Mouse (Mus musculus) heart, embryonic 10.5 days (tissue): ENCODE results near the gene 4930555G01Rik. TPM values are rescaled to one million over a fixed set of nuclear protein-coding genes. Genes with fewer than 3 reads are reported as not detected.
"Not testable (repeated sequence)": the region's sequence is repeated elsewhere in the genome, so short reads cannot be mapped to it uniquely, and the experiment has no call there.

Experiments used
- DNase-seq: peaks from one replicate; pipeline ENCODE4 v3.0.0-alpha.2; 2017; ENCODE audit warnings: low spot score
- H3K27ac ChIP-seq: fragments of 300-500 bp; sonication (generic); 2 replicates; pipeline ENCODE4 v1.5.1; 2016; ENCODE audit warnings: mild to moderate bottlenecking
- H3K27me3 ChIP-seq: fragments of 300-500 bp; sonication (generic); 2 replicates; pipeline ENCODE4 v1.6.1; 2016; ENCODE audit warnings: mild to moderate bottlenecking; ENCODE audit not compliant: poor library complexity, insufficient read depth, severe bottlenecking
- H3K36me3 ChIP-seq: fragments of 300-500 bp; sonication (generic); 2 replicates; pipeline ENCODE4 v1.6.1; 2016; ENCODE audit warnings: mild to moderate bottlenecking, moderate library complexity
- H3K4me1 ChIP-seq: fragments of 300-500 bp; sonication (generic); 2 replicates; pipeline ENCODE4 v1.6.1; 2016; ENCODE audit warnings: mild to moderate bottlenecking
- H3K4me3 ChIP-seq: fragments of 300-500 bp; sonication (generic); 2 replicates; pipeline ENCODE4 v1.5.1; 2016; ENCODE audit warnings: mild to moderate bottlenecking, moderate library complexity
- H3K9me3 ChIP-seq: fragments of 300-500 bp; sonication (generic); 2 replicates; pipeline ENCODE4 v1.6.1; 2016; ENCODE audit warnings: mild to moderate bottlenecking, moderate library complexity
- WGBS: fragments of 180-500 bp; shearing (Covaris S2); methylation state at CpG from one replicate; pipeline ENCODE4 v1.1.7; 2016; 5-methylcytosine and 5-hydroxymethylcytosine counted together
- polyA plus RNA-seq: library from polyadenylated mRNA; unstranded; fragments of >200 nt; fragmentation: Nextera tagmentation; extraction: Ambion mirVana; gene quantifications from 2 replicates; pipeline ENCODE4 v1.2.1, GENCODE M21; 2016

Gene 4930555G01Rik
- polyA plus RNA-seq: not detected in 2 replicates

DNA sequence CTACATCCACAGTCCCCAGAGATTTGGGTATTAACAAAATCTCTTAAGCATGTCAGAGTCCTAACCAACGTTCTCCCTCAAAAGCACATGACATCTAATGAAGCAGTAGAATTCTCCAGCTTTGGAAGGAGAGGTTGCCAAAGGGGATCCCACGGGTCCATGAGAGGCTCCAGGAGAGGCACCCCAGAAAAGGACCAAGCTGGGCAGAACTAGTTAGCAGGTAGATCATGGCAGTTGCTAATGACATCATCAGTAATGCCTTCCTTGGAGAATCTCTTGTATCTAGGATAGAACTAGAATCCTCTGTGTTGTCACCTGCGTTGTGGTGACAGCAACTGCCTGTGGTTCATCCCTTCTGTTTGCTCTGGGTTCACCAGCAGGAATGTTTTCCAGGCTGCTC, at the start of gene 4930555G01Rik:
TSS of gene 4930555G01Rik (plus strand) at position 301 of the 400 bp plus-strand sequence.
- H3K27ac ChIP-seq, DNase-seq, H3K9me3 ChIP-seq, H3K36me3 ChIP-seq, H3K27me3 ChIP-seq, H3K4me3 ChIP-seq, H3K4me1 ChIP-seq: not testable (repeated sequence)
- WGBS: no CpG with 5 or more reads among the region's 3 CpGs

DNA sequence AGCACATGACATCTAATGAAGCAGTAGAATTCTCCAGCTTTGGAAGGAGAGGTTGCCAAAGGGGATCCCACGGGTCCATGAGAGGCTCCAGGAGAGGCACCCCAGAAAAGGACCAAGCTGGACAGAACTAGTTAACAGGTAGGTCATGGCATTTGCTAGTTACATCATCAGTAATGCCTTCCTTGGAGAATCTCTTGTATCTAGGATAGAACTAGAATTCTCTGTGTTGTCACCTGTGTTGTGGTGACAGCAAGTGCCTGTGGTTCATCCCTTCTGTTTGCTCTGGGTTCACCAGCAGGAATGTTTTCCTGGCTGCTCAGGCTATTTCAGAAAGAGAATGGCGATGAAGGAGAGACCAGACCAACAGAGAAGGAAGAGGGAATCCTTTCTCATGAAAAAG, 34.8 kb upstream of the 4930555G01Rik start, which contains the start of gene Gm3298:
TSS of gene Gm3298 (plus strand) at position 301 of the 400 bp plus-strand sequence.
- not testable (repeated sequence) for H3K27me3 ChIP-seq, H3K4me1 ChIP-seq, H3K4me3 ChIP-seq, H3K9me3 ChIP-seq, DNase-seq, H3K36me3 ChIP-seq, H3K27ac ChIP-seq
- 60% methylated on average over 1 of the region's 2 CpGs for WGBS

DNA sequence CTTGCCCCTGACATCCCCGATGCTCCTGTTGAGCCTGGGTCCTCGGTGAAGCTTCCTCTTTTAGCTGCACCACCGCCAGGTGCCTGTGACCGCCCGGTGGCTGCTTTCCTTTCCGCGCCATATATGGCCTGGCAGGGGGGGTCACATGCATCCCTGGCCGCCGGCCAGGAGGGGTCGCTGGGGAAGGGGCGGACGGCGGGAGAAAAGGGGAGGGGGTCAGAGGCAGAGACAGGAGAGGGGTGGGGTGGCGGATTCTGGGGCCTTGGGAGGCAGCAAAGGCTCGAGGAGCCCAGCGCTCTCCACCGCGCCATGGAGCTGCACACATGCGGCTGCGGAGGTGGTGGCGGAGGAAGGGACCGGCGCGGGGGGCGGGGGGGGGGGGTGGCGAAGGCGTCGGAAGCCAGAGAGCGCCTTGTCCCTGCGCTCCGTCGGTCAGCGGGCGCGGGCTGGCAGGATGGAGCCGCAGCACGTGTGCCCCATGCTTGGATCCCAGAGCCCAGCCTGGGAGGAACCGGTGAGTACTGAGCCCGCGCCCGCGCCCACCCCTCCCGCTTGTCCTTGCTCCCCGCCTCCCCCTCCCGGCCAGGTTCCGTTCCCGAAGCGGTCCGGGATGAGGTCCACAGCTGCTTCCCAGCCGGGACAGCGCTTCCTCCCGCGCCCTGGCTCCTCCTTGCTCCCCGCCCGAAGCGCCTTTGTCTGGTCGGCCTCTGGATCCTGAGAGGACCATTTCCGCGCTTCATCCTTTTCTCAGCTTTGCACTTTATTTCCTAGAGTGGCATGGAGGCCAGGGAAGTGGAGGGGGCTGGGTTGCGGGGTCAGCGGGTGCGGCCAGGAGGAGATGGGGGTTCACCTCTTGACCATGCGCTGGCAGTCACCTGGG, 20.4 kb downstream of the 4930555G01Rik start, which contains the start of gene Gm8281:
TSS of gene Gm8281 (plus strand) at position 430 of the 880 bp plus-strand sequence.
- peak within 1 kb of the TSS; percentile 55 for H3K4me3 ChIP-seq
- H3K4me1 ChIP-seq, H3K36me3 ChIP-seq, H3K9me3 ChIP-seq, H3K27me3 ChIP-seq: not testable (repeated sequence)
- H3K27ac ChIP-seq: peak within 1 kb of the TSS; percentile 72
- peak; percentile 27 for DNase-seq
- WGBS: 4% methylated on average over 33 of the region's 63 CpGs

Other genes with a start within 250 kb of the 4930555G01Rik start
- gene Gm3269, start 212.5 kb upstream of the 4930555G01Rik start, polyA plus RNA-seq: not detected in 2 replicates
- 2.4 and 2.5 TPM in 2 replicates for gene Gm3264, start 195.1 kb upstream of the 4930555G01Rik start, polyA plus RNA-seq
- 0.30 TPM in 1 of 2 replicates, not detected in the other for gene Gm3278, start 158.2 kb upstream of the 4930555G01Rik start, polyA plus RNA-seq
- gene Gm8297, start 66.7 kb upstream of the 4930555G01Rik start, polyA plus RNA-seq: not detected in 2 replicates
- not detected in 2 replicates for gene Gm3298, start 34.7 kb upstream of the 4930555G01Rik start, polyA plus RNA-seq
- 2.4 and 2.9 TPM in 2 replicates for gene Gm8281, start 20.4 kb downstream of the 4930555G01Rik start, polyA plus RNA-seq
- not detected in 2 replicates for gene Gm8279, start 80.9 kb downstream of the 4930555G01Rik start, polyA plus RNA-seq
- gene Gm3317, start 113.9 kb downstream of the 4930555G01Rik start, polyA plus RNA-seq: not detected in 2 replicates
- gene Gm8271, start 135.2 kb downstream of the 4930555G01Rik start, polyA plus RNA-seq: not detected in 2 replicates
- gene Gm3526, start 210.0 kb downstream of the 4930555G01Rik start, polyA plus RNA-seq: not detected in 2 replicates